Mouse (Mus musculus) left cerebral cortex, postnatal 4 days (tissue): Measurements from ENCODE around the gene Gys1. TPM values are rescaled to one million over a fixed set of nuclear protein-coding genes. Genes with fewer than 3 reads are reported as not detected.
"Not testable (repeated sequence)": the region's sequence is repeated elsewhere in the genome, so short reads cannot be mapped to it uniquely, and the experiment has no call there.

Source experiments
- DNase-seq: peaks from one replicate; pipeline ENCODE4 v3.0.0-alpha.2; 2022
- intact Hi-C: fragments of 180-260 bp; cut with DNase I; formaldehyde crosslinking; loops from one replicate; pipeline ENCODE4 v1.15.1; 2025
- total RNA-seq, 2 experiments: library from RNA; stranded (reverse); gene quantifications; 2 replicates each; pipeline ENCODE4 v1.2.3; 2021

Gene Gys1
- total RNA-seq, 2 experiments from 2014 or later: 17.8 to 18.7 TPM

DNA sequence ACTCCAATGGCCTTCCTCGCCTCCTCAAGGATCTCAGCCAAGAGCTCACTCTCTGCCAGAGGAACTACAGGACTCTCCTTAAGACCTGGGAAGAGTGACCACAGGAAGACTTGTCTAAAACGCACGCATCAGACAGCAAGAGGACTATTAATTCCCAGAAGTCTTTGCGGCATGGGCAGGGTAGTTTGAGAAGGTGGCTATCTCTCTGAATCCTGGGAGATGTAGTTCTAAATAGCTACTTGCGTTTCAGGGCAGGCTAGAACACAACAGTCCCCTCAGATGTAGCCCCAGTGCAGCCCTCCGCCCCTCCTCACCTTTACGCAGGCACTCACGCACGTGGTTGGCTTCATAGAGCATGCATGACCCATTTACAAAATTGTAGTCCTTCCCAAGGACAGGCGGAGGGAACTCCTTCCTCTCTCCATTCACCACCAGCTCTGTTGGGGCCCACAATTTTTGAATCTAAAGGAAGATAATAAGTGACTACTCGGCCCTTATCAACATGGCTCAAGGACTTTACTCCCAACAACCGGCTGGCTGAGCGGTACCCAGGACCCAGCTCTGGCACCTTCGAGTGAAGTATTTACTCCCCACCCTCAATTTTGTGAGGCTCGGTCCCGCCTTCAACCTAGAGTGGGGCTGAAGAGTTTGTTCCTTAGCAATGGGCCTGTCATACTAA, 40.8 kb downstream of the Gys1 start:
- intact Hi-C loops: loop anchor here (5.0 kb wide), 1 partner anchor 87 kb away; no protein-coding TSS in a partner anchor
- no peak for DNase-seq

DNA sequence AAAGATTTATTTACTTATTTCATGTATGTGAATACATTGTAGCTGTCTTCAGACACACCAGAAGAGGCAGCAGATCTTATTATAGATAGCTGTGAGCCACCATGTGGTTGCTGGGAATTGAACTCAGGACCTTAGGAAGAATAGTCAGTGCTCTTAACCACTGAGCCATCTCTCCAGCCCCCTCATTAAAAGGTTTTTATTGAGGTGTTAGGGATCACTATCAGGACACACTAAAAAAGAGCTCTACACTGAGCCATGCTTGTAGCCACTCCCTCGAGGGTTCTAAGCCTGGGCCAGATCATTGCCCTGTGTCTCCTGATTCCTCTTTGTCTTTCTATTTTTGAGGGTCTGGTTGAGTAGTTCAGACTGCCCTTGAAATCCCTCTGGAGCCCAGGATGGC, 41.8 kb downstream of the Gys1 start:
- intact Hi-C loops: loop anchor here (5.0 kb wide), 1 partner anchor 86 kb away; no protein-coding TSS in a partner anchor
- DNase-seq: no peak

- DNase-seq: peak; percentile 62
- intact Hi-C loops: loop anchor here (5.0 kb wide), 1 partner anchor 85 kb away; no protein-coding TSS in a partner anchor
Observed at GRCm38 (mm10) chr7:45477003-45477402, 42.4 kb downstream of the Gys1 start.

DNA sequence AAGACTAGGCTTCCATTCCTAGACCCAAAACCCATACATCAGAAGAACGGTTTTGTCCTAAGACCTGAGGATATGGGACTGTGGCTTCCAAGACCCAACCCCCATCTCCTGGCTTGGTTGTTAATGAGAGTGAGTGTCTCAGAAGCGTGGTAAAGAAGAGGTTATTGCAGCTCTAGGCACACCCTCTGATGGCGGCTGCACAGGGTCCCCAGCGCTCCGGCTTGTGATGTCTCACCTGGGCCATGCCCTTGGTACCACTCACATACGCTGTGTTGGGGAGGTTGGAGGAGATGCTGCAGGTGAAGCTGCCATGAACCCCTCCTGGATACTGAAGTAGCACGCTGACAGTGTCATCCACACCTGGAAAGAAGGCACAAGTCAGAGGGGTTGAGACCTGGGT, 44.1 kb downstream of the Gys1 start:
- no peak for DNase-seq
- intact Hi-C loops: loop anchor here (5.0 kb wide), 1 partner anchor 84 kb away; no protein-coding TSS in a partner anchor

- DNase-seq, intact Hi-C loops: not testable (repeated sequence)
Observed at GRCm38 (mm10) chr7:45480310-45480709, 45.7 kb downstream of the Gys1 start.

DNA sequence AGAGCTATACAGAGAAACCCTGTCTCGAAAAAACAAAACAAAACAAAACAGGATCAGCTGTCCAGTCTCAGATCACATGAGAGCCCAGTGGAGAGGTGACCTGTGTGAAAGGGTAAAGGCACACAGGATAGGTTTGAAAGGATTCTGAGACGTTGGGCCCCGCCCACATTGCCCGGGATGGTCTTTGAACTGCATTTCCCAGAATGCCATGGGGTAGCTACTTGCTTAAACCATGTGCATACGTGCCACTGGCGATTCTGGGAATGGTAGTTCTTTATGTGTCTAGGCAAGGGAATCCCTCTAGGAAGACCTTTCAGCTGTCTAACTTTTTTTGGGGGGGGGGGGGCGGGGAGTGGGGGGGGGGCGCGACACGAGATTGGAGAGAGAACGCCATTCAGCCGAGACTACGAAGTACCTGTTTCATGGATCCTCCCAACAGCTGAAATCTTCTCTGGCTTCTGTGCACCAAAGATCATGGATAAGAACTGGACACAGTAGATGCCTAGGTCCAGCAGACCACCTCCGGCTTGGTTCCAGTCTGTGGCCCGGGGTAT, 46.8 kb downstream of the Gys1 start, which contains the start of gene Tulp2:
Gene Tulp2 (plus strand): TSS at position 504 of the 554 bp plus-strand sequence.
- DNase-seq: peak; percentile 52
- intact Hi-C loops: no loop called here

DNA sequence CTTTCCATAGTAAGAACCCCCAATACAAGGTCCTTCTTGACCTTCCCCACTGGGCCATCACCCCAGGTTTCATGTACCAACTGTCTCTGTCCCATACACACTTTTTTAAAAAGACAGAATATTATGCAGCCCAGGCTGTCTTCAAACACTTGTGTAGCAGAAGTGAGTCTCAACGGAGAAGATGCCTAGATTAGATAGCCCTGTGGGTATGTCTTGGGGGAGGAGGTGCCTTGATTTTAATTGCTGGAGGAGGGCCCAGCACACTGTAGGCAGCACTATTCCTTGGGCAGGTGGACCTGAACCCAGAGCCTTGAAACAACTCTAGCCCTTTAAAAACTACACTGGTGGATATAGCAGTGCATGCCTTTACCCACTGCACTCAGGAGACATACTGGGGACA, 47.5 kb downstream of the Gys1 start:
- DNase-seq: no peak
- intact Hi-C loops: no loop called here

DNA sequence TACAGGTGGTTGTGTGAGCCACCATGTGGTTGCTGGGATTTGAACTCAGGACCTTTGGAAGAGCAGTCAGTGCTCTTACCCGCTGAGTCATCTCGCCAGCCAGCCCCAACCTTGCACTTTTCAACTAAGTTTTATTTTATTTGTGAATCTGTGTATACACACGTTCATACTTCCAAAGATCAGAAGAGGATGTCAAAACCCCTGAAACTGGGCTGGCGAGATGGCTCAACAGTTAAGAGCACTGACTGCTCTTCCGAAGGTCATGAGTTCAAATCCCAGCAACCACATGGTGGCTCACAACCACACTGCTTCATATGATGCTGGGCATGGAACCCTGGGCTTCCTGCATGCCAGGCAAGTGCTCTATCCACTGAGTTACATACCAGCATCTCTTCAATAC, 50.3 kb downstream of the Gys1 start:
- DNase-seq, intact Hi-C loops: not testable (repeated sequence)

- DNase-seq: no peak
- intact Hi-C loops: no loop called here
Observed at GRCm38 (mm10) chr7:45486158-45486557, 51.5 kb downstream of the Gys1 start.

DNA sequence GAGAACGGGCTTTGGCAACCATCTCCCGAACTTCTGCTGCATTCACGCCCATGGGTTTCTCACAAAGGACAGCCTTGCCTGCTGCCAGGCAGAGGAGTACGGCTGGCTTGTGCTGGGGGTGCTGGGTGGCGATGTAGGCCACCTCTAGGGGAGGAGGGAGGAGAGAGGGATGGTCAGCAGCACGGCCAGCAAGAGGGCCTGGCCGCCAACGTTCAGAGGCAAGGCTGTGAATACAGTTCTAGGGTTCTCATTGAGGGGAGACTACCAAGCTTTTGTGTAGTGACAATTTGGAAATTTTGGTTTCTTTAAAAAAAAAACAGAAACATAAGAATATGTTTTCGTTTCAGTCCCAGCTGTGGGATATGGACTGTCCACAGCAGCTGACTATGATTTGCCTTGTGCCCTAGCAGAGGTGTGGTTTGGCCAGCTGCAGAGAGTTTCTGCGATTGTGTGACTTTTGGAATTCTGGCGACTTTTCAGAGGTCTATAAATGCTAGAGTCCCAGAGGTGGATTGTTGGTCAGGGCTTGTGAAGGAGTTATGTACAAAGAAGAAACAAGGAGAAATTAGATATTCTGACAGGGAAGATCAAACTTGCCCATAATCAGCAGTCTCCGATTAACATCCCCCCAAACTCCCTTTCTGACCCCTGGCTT, 52.2 kb downstream of the Gys1 start, which contains the start of gene Gm45808:
Gene Gm45808 (minus strand): TSS at position 51 of the 655 bp plus-strand sequence.
- DNase-seq: no peak
- intact Hi-C loops: no loop called here

DNA sequence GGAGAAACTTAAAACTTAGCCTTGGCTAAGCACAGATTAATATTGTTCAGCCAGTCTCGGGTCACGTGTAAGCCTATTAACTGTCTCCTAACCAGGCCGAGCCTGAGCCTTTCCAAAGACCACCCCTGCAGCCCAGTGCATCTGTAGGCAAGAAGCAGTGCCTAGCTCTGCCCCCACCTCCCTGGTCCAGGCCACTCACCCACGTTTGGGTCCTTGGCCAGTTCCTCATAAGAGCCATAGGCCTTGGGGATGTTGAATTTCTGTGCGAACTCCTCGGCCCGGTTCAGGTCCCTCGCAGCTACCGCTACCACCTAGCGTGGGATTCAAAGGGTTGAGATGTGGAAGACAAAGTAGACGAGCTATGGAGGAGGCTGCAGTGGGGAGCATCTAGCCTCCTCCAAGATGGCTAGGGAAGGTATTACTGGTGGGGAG, 53.2 kb downstream of the Gys1 start:
- DNase-seq: no peak

DNA sequence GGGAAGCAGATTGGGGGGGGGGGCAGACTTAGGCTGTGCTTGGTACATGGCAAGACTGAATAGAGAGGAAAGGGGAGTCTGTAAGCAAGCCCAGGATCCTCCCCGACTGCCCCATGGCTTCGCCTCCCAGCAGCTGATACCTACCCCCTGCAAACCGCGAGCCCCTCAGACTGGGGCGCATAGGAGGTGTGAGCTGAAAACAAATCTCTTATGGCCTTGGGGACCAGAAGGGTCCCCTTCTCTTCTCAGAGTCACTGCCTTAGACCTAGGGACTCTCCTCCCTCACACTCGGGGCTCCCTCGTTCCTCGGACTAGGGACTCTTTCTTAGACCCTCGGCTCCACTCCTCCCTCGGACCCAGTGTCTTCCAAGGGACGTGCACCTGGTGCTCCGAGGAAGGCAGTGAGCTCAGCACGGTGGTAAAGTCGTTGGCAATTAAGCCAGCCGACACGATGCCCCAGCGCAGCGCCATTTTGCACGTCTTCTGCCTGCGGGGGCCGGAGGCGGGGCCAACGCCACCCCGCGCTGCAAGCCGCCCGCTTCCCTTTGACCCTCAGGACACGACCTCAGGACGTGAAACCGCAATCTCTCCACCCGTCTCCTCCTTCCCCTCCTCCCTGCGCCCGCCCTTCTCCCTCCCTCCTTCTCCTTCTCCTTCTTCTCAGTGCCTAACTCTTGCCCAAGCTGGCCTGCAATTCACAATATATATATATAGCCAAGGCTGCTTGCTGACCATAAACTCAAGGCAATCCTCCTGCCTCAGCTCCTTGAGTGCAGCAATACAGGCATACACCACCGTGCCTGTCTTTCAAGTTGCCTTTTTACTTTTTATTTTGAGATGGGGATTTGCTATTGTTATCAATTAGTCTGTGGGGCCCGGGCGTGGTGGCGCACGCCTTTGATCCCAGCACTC, 53.9 kb downstream of the Gys1 start, which contains the start of gene Dhdh:
Gene Dhdh (minus strand): TSS at position 513 of the 912 bp plus-strand sequence.
- intact Hi-C loops: no loop called here
- DNase-seq: peak; percentile 54

More for the DNA sequence above, 53.2 kb downstream of the Gys1 start:
- intact Hi-C loops: no loop called here

GRCm38 (mm10) chr7:45489578-45489977, 54.9 kb downstream of the Gys1 start:
- intact Hi-C loops: no loop called here

GRCm38 (mm10) chr7:45490822-45491221, 56.2 kb downstream of the Gys1 start:
- DNase-seq: no peak
- intact Hi-C loops: no loop called here

More at GRCm38 (mm10) chr7:45489578-45489977, 54.9 kb downstream of the Gys1 start:
- no peak for DNase-seq

DNA sequence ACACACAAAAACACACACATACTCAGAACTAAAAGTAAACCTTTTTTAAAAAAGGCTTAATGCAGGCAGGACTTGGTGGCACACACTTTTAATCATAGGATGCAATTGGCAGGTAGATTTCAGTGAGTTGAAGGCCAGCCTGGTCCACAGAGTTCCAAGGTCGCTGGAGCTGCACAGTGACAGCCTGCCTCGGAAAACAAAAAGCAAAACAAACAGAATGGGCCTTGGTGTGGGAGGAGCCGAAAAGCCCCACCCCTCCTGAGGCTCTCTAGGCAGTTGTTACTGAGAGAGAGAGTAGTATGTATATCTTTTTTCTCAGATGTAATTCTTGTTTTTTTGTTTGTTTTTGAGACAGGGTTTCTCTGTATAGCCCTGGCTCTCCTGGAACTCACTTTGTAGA, 56.6 kb downstream of the Gys1 start:
- intact Hi-C loops: no loop called here
- DNase-seq: no peak

GRCm38 (mm10) chr7:45492225-45492844, 57.7 kb downstream of the Gys1 start:
- intact Hi-C loops: no loop called here
- no peak for DNase-seq

- intact Hi-C loops: no loop called here
- peak; percentile 16 for DNase-seq
Observed at GRCm38 (mm10) chr7:45492951-45493350, 58.3 kb downstream of the Gys1 start.

DNA sequence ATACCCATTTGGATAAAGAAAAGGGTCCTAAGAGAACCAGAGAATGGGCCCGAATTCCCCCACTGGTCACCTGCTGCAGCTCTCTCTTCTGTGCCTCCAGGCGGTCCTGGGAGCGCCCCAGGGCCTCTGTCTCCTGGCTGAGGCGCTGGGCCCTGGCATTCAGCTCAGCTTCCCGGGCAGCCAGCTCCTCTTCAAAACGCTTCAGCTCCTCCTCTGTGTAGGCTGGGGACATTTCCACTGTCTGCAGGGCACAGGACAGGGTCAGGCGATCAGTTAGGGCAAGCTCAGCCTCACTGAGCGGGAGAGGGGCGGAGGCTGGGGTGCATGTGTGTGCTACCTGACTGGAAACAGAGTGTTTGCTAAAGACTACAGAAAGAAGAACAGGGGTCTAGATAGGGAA, 59.9 kb downstream of the Gys1 start:
- DNase-seq: no peak
- intact Hi-C loops: no loop called here

DNA sequence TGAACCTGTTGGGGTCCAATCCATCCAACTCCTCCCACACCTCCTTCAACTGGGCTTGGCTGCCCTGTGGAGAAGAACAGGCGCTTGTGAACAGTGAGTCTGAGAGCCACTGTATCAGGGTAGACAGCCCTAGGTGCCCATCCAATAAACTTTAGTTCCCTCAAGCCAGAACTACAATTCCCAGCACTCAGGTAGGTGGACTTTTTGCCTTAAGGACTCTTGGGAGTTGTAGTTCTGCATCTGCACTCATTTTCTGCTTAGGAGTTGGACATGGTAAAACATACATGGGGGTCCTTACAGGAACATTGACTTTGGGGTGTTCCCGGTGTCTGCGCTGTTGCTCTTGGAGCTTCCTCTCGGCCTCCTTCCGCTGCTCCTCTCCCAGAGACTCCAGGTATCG, 63.8 kb downstream of the Gys1 start:
- DNase-seq: no peak
- intact Hi-C loops: no loop called here
